Mouse (Mus musculus) erythroblast, embryonic 14.5 days (primary cell): ENCODE measurements at regions not wholly inside any gene's neighbourhood (a gene's known extent, or its start where the extent isn't known, plus 50 kb on each side); places are given as distances from the start of the nearest gene placed in this dataset.

Experiments used
- H3K27me3 ChIP-seq: 2 replicates; pipeline ENCODE4 v1.6.1; 2012; ENCODE audit warnings: inconsistent platforms; ENCODE audit not compliant: control insufficient read depth
- H3K36me3 ChIP-seq: 2 replicates; pipeline ENCODE4 v1.6.1; 2012; ENCODE audit warnings: mild to moderate bottlenecking, inconsistent platforms; ENCODE audit not compliant: control insufficient read depth
- H3K4me1 ChIP-seq: 2 replicates; pipeline ENCODE4 v1.6.1; 2012; ENCODE audit warnings: inconsistent platforms; ENCODE audit not compliant: control insufficient read depth
- H3K4me3 ChIP-seq: replicated peaks from 2 replicates; pipeline ENCODE3; 2012; ENCODE audit warnings: moderate library complexity, mild to moderate bottlenecking, inconsistent platforms
- H3K9me3 ChIP-seq: 2 replicates; pipeline ENCODE4 v1.6.1; 2012; ENCODE audit warnings: low read length, inconsistent platforms, mixed read lengths; ENCODE audit not compliant: control insufficient read depth
- GATA1 ChIP-seq: IDR thresholded peaks from 2 replicates; pipeline ENCODE4 v1.6.1; 2012; ENCODE audit warnings: low read length, inconsistent platforms, mixed read lengths
- TAL1 ChIP-seq: IDR thresholded peaks from 3 replicates; pipeline ENCODE4 v1.6.1; 2012; ENCODE audit warnings: low read length, inconsistent platforms, mixed read lengths

- no peaks in the 10 kb centered on the region for H3K4me1 ChIP-seq
- H3K4me3 ChIP-seq: no peak overlapping the region
- TF ChIP-seq TAL1: no peak
- no peak for TF ChIP-seq GATA1
- H3K36me3 ChIP-seq: no peaks in the 10 kb centered on the region
- H3K9me3 ChIP-seq: no peaks in the 10 kb centered on the region
- H3K27me3 ChIP-seq: no peaks in the 10 kb centered on the region
Observed at GRCm38 (mm10) chr2:128523425-128524108, 67.4 kb upstream of the Spdye4c start.

- Histone ChIP-seq H3K9me3 (no peaks in the 10 kb centered on the region), H3K36me3 (no peaks in the 10 kb centered on the region), H3K27me3 (no peaks in the 10 kb centered on the region), H3K4me1 (no peaks in the 10 kb centered on the region), H3K4me3 (no peak overlapping the region)
- no peak for TF ChIP-seq TAL1
- no peak for TF ChIP-seq GATA1
Observed at GRCm38 (mm10) chr2:128526100-128526499, 64.9 kb upstream of the Spdye4c start.

GRCm38 (mm10) chr2:128526883-128527344 is 64.1 kb upstream of the Spdye4c start:
- TF ChIP-seq TAL1: no peak
- no peak for TF ChIP-seq GATA1

GRCm38 (mm10) chr2:128536294-128536693 is 54.7 kb upstream of the Spdye4c start:
- H3K27me3 ChIP-seq: no peaks in the 10 kb centered on the region
- H3K4me3 ChIP-seq: no peak overlapping the region
- TF ChIP-seq TAL1 (no peak), GATA1 (no peak)
- H3K36me3 ChIP-seq: no peaks in the 10 kb centered on the region
- H3K4me1 ChIP-seq: no peaks in the 10 kb centered on the region
- H3K9me3 ChIP-seq: no peaks in the 10 kb centered on the region

More at GRCm38 (mm10) chr2:128526883-128527344, 64.1 kb upstream of the Spdye4c start:
- H3K4me3 ChIP-seq: no peak overlapping the region
- H3K27me3 ChIP-seq: no peaks in the 10 kb centered on the region
- H3K36me3 ChIP-seq: no peaks in the 10 kb centered on the region
- H3K9me3 ChIP-seq: no peaks in the 10 kb centered on the region
- H3K4me1 ChIP-seq: no peaks in the 10 kb centered on the region

- TF ChIP-seq GATA1: no peak
- TF ChIP-seq TAL1: no peak
- no peaks in the 10 kb centered on the region for H3K36me3 ChIP-seq
- H3K9me3 ChIP-seq: no peaks in the 10 kb centered on the region
- no peaks in the 10 kb centered on the region for H3K27me3 ChIP-seq
- H3K4me3 ChIP-seq: no peak overlapping the region
- no peaks in the 10 kb centered on the region for H3K4me1 ChIP-seq
Observed at GRCm38 (mm10) chr2:128537425-128537824, 53.6 kb upstream of the Spdye4c start.

- TF ChIP-seq TAL1 (no peak), GATA1 (no peak)
- no peaks in the 10 kb centered on the region for H3K4me1 ChIP-seq
- H3K36me3 ChIP-seq: no peaks in the 10 kb centered on the region
- H3K9me3 ChIP-seq: no peaks in the 10 kb centered on the region
- H3K4me3 ChIP-seq: no peak overlapping the region
- H3K27me3 ChIP-seq: no peaks in the 10 kb centered on the region
Observed at GRCm38 (mm10) chr2:128538736-128539135, 52.3 kb upstream of the Spdye4c start.
